Mouse (Mus musculus) hindbrain, embryonic 13.5 days (tissue): Measurements from ENCODE around the gene Dppa5a. TPM values are rescaled to one million over a fixed set of nuclear protein-coding genes. Genes with fewer than 3 reads are reported as not detected.
"Not testable (repeated sequence)": the region's sequence is repeated elsewhere in the genome, so short reads cannot be mapped to it uniquely, and the experiment has no call there.

ENCODE experiments used
- ATAC-seq: fragments of 200-750 bp; cut with Nextera tagmentation; 2 replicates; pipeline ENCODE4 v1.8.0; 2017; ENCODE audit warnings: moderate TSS enrichment; ENCODE audit not compliant: low FRiP score
- H3K27ac ChIP-seq: fragments of 300-500 bp; sonication (generic); 2 replicates; pipeline ENCODE4 v1.5.1; 2015; ENCODE audit warnings: inconsistent platforms, mild to moderate bottlenecking, moderate library complexity
- H3K27me3 ChIP-seq: fragments of 300-500 bp; sonication (generic); 2 replicates; pipeline ENCODE4 v1.6.1; 2015; ENCODE audit warnings: mild to moderate bottlenecking, inconsistent platforms
- H3K36me3 ChIP-seq: fragments of 300-500 bp; sonication (generic); 2 replicates; pipeline ENCODE4 v1.6.1; 2015; ENCODE audit warnings: mild to moderate bottlenecking, inconsistent platforms
- H3K4me1 ChIP-seq: fragments of 300-500 bp; sonication (generic); replicated peaks from 2 replicates; pipeline ENCODE4 v1.6.1; 2015; ENCODE audit warnings: inconsistent platforms
- H3K4me2 ChIP-seq: fragments of 300-500 bp; sonication (generic); 2 replicates; pipeline ENCODE4 v1.6.1; 2015; ENCODE audit warnings: inconsistent platforms, mild to moderate bottlenecking, moderate library complexity
- H3K4me3 ChIP-seq: fragments of 300-500 bp; sonication (generic); 2 replicates; pipeline ENCODE4 v1.5.1; 2015; ENCODE audit warnings: mild to moderate bottlenecking, inconsistent platforms
- H3K9ac ChIP-seq: fragments of 300-500 bp; sonication (generic); 2 replicates; pipeline ENCODE4 v1.6.1; 2015; ENCODE audit warnings: mild to moderate bottlenecking, inconsistent platforms
- H3K9me3 ChIP-seq: fragments of 300-500 bp; sonication (generic); 2 replicates; pipeline ENCODE4 v1.6.1; 2016; ENCODE audit warnings: inconsistent platforms
- WGBS: fragments of 180-500 bp; shearing (Covaris S2); methylation state at CpG from one replicate; pipeline ENCODE4 v1.1.7; 2015; 5-methylcytosine and 5-hydroxymethylcytosine counted together
- polyA plus RNA-seq: library from polyadenylated mRNA; unstranded; fragments of >200 nt; fragmentation: Nextera tagmentation; extraction: Ambion mirVana; gene quantifications from 2 replicates; pipeline ENCODE4 v1.2.1, GENCODE M21; 2015

Dppa5a gene
- polyA plus RNA-seq, 1 experiment from 2014 or later, result 3.1 TPM

DNA sequence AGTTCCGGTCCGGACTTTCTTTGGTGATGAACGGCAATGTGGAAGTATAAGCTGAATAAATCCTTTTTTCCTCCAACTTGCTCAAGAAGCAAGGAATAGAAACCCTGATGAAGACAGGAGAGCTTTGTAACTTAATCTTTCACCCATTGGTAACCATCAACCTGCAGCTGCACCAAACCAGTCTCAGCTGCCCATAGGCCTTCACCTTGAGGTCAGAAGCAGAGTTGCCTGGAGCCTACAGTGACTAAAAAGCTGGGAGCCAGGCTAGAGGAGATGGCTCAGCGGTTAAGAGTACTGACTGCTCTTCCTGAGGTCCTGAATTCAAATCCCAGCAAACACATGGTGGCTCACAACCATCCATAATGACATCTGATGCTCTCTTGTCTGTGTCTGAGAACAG, 25.5 kb downstream of the Dppa5a start:
- not testable (repeated sequence) for H3K4me2 ChIP-seq, H3K36me3 ChIP-seq, H3K27me3 ChIP-seq, H3K4me1 ChIP-seq, H3K27ac ChIP-seq, H3K9ac ChIP-seq, H3K4me3 ChIP-seq, ATAC-seq, H3K9me3 ChIP-seq
- WGBS, result 92% methylated on average over 4 of the region's 4 CpGs

DNA sequence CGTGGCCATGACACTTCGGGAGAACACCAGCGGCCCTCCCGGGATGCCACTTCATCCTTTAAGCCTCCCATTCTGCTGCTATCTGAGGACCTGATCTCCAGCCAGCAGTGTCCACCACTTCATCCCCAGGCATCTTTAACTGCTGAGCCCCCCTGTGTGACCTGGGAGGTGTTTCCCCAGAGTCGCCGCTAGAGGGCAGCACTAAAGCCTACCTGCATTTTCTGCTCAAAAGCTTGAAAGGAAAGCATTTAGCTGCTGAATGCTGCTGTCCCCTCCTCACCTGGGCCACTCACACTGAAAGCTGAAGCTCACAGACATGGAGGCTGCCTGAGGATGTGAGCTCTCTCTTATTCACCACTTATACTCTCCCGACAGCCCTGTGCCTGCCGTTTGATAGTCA, 27.7 kb downstream of the Dppa5a start:
- H3K27me3 ChIP-seq, H3K4me1 ChIP-seq, ATAC-seq, H3K4me2 ChIP-seq, H3K9ac ChIP-seq, H3K36me3 ChIP-seq, H3K27ac ChIP-seq, H3K9me3 ChIP-seq, H3K4me3 ChIP-seq: not testable (repeated sequence)
- 17% methylated on average over 8 of the region's 8 CpGs for WGBS

DNA sequence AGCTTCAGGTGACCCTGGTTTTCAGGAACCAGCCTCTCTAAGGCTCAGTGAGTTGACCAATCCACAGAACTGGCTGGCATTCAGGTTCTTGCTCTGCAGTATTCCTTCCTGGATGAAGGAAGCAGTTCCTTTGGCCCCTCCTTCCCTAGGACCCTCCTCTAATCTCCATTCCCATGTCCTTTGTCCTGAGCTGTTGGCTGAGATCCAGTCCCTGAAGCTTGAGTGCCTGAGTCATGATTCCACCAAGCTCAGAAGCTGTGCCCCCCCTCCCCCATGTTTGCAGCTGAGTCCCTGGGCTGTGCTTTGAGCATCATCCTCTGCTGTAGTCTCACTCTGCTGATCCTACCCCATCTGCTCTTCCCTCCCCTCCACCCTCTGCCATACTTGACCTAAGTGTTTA, 30.9 kb downstream of the Dppa5a start:
- ATAC-seq, H3K27me3 ChIP-seq, H3K9ac ChIP-seq, H3K27ac ChIP-seq, H3K4me1 ChIP-seq, H3K4me2 ChIP-seq, H3K4me3 ChIP-seq, H3K9me3 ChIP-seq, H3K36me3 ChIP-seq: not testable (repeated sequence)

DNA sequence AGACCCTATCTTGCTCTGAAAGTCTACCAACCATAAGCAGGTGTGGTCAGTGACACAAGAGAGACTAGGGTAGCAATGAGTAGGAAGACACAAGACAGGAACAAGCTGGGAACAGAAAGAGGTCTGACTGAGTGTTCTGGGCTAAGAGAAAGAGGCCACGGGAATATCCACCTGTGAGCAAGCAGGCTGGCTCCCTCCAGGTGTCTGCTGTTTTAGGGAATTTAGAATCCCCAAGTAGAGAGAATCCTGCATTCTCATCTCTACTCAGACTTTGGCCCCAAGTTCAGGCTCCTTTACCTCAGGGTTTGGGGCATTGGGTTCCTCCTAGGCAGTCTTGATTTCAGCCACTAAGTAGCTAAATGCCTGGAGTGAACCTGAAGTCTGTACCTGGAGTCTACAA, 40.7 kb downstream of the Dppa5a start, which contains the start of gene Omt2b:
Omt2b (plus strand) TSS at position 301 of the 400 bp plus-strand sequence.
- H3K27ac ChIP-seq, H3K36me3 ChIP-seq, H3K4me3 ChIP-seq, H3K9ac ChIP-seq, H3K9me3 ChIP-seq, H3K4me2 ChIP-seq, H3K4me1 ChIP-seq, ATAC-seq, H3K27me3 ChIP-seq: not testable (repeated sequence)
- 82% methylated on average over 1 of the region's 1 CpGs for WGBS

DNA sequence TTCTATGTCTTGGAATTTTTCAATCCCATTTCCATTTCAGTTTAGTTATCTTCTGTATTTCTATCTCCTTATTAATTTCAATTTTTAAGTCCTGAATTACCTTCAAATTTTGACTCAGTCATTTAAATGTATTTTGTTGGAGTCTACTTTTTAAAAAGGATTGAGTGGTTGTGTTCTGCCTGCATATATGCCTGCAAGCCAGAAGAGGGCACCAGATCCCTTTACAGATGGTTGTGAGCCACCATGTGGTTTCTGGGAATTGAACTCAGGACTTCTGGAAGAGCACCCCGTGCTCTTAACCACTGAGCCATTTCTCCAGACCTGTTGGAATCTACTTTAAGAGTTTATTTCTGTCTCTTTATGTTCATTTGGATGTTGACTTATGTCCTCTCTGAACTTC, 48.5 kb downstream of the Dppa5a start:
- H3K4me2 ChIP-seq, result no peak overlapping the region
- H3K4me1 ChIP-seq, result no peaks in the 10 kb centered on the region
- H3K36me3 ChIP-seq, result no peaks in the 10 kb centered on the region
- no peak overlapping the region for H3K27ac ChIP-seq
- no peak overlapping the region for H3K9ac ChIP-seq
- H3K9me3 ChIP-seq, result no peaks in the 10 kb centered on the region
- no peak overlapping the region for H3K4me3 ChIP-seq
- H3K27me3 ChIP-seq, result no peaks in the 10 kb centered on the region
- ATAC-seq, result no peak
- WGBS, result 32% methylated on average over 1 of the region's 1 CpGs

Other genes with a start within 250 kb of the Dppa5a start
- gene Gsta4, start 185.4 kb downstream of the Dppa5a start, polyA plus RNA-seq, result 27.5 and 34.4 TPM in 2 replicates
- not detected in 2 replicates for gene Gsta1, start 137.5 kb downstream of the Dppa5a start, polyA plus RNA-seq
- not detected in 2 replicates for gene Gm3776, start 111.0 kb downstream of the Dppa5a start, polyA plus RNA-seq
- gene Gm10639, start 78.3 kb downstream of the Dppa5a start, polyA plus RNA-seq, result not detected in 2 replicates
- not detected in 2 replicates for gene Omt2a, start 53.4 kb downstream of the Dppa5a start, polyA plus RNA-seq
- gene Omt2b, start 40.6 kb downstream of the Dppa5a start, polyA plus RNA-seq, result not detected in 2 replicates
- not detected in 2 replicates for gene Gsta2, start 12.4 kb downstream of the Dppa5a start, polyA plus RNA-seq
- gene Ooep, start 10.5 kb upstream of the Dppa5a start, polyA plus RNA-seq, result 5.5 and 7.9 TPM in 2 replicates
- 0.28 and 0.31 TPM in 2 replicates for gene Ddx43, start 27.6 kb upstream of the Dppa5a start, polyA plus RNA-seq
- 0.71 and 0.74 TPM in 2 replicates for gene Cgas, start 75.1 kb upstream of the Dppa5a start, polyA plus RNA-seq
- gene Mto1, start 80.0 kb upstream of the Dppa5a start, polyA plus RNA-seq, result 27.3 and 28.8 TPM in 2 replicates
- gene Gm17324, start 80.6 kb upstream of the Dppa5a start, polyA plus RNA-seq, result 0.99 and 1.3 TPM in 2 replicates
- gene Eef1a1, start 121.0 kb upstream of the Dppa5a start, polyA plus RNA-seq, result 3,538 and 3,562 TPM in 2 replicates
- 18.8 and 19.4 TPM in 2 replicates for gene Slc17a5, start 219.9 kb upstream of the Dppa5a start, polyA plus RNA-seq
- 1.6 and 2.0 TPM in 2 replicates for gene Cd109, start 247.4 kb upstream of the Dppa5a start, polyA plus RNA-seq